Mouse (Mus musculus) spleen, embryonic (tissue): ENCODE results near the gene Gm10563.

Source experiments
- CTCF ChIA-PET: fragments of 350-600 bp; sonication (Branson Sonifier 250); formaldehyde crosslinking; loops from one replicate; lab custom pipeline; 2022; lab: Charles Lee

The Gm10563 gene

GRCm38 (mm10) chr4:155653451-155654182 lies 8.4 kb upstream of the Gm10563 start:
- CTCF ChIA-PET = interaction anchor here (0.6 to 1.0 kb wide), 3 partner anchors 7 to 227 kb away, joined by 3 read pairs; partner anchors contain the start of gene Mib2

DNA sequence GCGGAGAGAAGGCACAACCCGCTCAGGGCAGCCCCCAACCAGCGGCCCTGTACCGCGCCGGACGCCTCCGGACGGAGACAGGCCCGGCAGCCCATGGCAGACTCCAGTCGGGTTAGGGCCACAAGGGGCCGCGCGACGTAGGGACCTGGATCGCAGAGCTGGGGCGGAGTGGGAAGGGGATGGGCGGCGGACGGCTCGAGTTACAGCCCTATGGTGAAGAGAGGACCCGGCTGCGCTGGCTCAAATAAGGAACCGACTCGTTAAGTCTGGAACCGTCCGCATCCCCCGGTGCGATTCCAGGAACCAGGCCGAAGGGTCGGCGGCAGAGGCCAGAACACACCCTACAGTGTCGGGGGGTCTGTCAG lies 7.9 kb upstream of the Gm10563 start, which contains the start of gene Mmp23:
Gene Mmp23, minus strand, starts transcription at position 299 of the 365 bp plus-strand sequence.
- CTCF ChIA-PET = no interaction called here

DNA sequence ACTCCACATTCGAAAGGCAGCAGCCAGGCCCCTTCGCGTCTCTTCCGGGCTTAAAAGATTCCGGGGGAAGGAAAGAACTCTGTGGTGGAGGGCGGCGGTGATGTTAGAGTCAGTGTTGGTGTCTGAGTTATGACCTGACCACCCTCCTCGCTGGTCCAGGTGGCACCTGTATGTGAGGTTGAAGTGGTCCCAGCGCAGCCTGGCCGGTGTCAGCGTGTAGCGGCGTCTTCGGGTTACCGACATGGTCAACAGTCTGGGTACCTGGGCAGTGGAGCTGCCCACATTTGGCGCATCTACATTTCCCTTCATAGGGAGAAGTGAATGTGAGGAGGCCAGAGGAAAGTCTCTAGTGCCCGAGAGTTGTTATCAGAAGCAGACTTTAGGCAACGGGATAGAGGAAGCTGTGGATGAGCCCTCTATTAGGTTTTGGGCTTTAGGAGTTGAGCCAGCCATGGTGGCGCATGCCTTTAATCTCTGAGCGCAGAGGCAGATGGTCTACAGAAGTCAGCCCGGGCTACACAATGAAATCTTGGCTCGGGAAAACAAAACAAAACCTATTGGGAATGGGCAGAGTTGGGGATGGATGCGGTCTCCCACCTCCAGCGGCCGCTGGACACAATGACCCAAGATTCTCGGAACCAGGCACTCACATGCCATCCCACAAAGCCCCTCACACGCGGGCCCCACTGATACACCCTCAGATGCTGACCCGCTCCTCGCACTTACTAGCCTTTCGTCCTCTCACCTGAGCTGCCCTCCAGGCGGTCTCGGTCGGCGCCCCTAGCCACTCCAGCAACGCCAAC lies 7.3 kb upstream of the Gm10563 start:
- CTCF ChIA-PET = no interaction called here

- CTCF ChIA-PET = no interaction called here
Measured at GRCm38 (mm10) chr4:155651553-155652269, 6.5 kb upstream of the Gm10563 start.

DNA sequence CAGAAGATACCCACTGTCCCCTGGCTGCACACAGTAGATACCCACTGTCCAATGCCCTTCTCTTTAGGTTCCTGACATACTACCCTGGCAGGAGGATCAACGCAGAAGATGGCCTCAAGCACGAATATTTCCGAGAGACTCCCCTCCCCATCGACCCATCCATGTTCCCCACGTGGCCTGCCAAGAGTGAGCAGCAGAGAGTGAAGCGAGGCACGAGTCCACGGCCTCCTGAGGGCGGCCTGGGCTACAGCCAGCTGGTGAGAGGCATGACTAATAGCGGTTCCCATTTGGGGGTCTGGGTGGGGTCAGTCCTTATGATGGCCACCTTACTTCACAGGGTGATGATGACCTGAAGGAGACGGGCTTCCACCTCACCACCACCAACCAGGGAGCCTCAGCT lies 4.1 kb upstream of the Gm10563 start:
- CTCF ChIA-PET = interaction anchor here (0.9 kb wide), 1 partner anchor 10 kb away, joined by 3 read pairs; no protein-coding TSS in a partner anchor

GRCm38 (mm10) chr4:155645721-155646120 lies 513 bp upstream of the Gm10563 start:
- CTCF ChIA-PET = interaction anchor here (0.9 kb wide), 1 partner anchor 9 kb away, joined by 3 read pairs; no protein-coding TSS in a partner anchor

DNA sequence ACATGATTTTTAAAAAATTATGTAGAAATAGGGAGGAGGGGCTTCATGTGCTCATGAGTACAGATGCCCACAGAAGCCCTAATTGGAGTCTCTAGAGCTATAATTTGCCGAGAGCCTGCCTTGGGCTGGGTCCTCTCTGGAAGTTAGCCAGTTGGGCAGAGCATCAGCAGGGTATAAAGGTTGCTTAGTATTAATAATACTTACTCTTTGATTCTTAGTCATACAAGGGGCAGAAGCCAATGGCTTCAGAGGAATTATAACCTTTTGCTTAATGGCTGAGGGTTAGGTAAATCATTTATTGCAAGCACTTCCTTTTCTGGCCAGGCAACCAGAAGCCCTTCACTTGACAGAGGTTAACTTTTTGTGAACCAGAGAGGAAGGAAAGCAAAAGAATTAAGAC lies 1.7 kb downstream of the Gm10563 start:
- CTCF ChIA-PET = interaction anchor here (1.0 kb wide), 1 partner anchor 58 kb away, joined by 4 read pairs; no protein-coding TSS in a partner anchor

DNA sequence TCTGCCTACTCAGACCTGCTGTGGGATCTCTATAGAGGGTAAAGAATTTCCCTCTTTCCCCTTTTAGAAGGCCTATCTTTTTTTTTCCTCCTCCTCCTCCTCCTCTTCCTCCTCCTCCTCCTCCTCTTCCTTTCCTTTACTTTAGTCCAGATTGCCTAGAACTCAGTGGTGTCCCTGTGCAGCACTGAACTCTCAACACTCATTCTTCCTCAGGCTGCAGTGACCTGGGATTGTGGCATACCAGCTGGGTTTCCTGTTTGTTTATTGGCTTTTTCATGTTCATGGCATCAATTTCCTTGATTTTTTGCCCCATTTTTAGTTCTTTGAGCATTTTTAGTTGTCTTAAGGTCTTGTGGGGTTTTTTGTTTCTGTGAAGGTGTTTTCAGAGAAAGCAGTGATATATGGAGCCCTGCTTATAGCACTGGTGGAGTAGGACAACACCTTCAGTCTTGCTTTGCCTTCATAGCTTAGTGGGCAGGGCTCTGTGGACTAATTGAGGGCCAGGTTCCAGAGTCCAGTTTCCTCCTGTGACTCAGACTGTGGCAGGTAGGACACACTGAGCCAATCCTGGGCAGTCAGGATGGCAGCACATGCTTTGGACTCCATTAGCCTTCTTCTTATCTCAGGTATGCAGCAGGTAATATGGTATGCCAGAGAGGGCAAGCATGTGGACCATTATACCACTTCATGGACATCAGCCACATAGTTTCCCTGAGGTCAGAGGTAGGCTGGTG lies 9.3 kb downstream of the Gm10563 start:
- CTCF ChIA-PET = no interaction called here

- CTCF ChIA-PET = interaction anchor here (0.6 to 0.7 kb wide), 2 partner anchors 26 kb away, joined by 3 to 5 read pairs; no protein-coding TSS in a partner anchor
Measured at GRCm38 (mm10) chr4:155630267-155630666, 14.9 kb downstream of the Gm10563 start.

DNA sequence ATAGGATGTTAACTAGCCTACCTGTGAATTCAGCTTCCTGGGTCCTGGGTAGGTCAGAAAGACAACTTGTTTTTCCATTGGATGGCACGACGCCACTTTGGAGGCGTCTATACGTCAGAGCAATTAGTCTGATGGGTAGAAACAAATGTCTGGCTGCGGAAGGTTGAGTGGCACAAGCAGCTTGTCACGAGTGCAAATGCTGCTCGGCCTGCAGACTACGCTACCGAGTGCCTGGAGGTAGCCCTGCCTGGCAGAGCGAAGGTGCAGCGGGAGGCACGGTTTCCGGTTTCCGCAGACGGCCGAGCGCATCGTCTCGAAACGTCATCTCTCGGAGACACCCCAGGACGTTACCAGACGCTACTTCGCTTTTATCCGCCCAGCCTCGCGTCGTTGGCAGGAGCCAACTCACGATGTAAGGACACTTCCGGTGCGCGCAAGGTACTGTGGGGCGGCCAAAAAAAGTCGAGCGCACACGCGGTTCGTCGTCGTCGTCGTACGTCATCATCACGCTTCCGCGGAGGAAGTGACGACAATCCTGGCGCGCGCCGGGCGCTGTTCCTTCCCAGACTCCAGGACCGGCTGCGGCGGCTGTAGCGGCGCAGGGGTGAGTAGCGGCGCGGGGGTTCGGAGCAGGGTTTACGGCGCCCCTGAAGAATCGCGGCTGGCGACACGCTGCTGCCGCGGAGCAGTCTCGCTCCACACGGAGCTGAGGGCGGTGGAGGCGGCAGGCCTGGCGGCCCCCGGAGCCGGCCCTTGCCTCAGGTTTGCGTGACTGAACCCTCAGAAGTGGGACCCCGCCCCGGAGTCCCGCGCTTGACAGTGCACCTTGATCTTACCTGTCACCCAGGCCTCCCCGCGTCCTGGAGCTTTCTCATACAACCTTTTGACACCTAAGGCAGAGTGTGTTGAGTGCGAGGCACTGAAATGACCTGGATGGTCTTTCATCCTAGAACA lies 20.6 kb downstream of the Gm10563 start, which contains the start of gene Cdk11b:
Gene Cdk11b, plus strand, starts transcription at position 517 of the 954 bp plus-strand sequence.
- CTCF ChIA-PET = interaction anchor here (0.7 to 1.0 kb wide), 2 partner anchors 17 to 198 kb away, joined by 3 to 5 read pairs; no protein-coding TSS in a partner anchor

- CTCF ChIA-PET = no interaction called here
Measured at GRCm38 (mm10) chr4:155618321-155618720, 26.9 kb downstream of the Gm10563 start.

GRCm38 (mm10) chr4:155613264-155613663 lies 31.9 kb downstream of the Gm10563 start:
- CTCF ChIA-PET = no interaction called here

- CTCF ChIA-PET = no interaction called here
Measured at GRCm38 (mm10) chr4:155611860-155612259, 33.3 kb downstream of the Gm10563 start.

GRCm38 (mm10) chr4:155606825-155607224 lies 38.4 kb downstream of the Gm10563 start:
- CTCF ChIA-PET = interaction anchor here (1.5 kb wide), 1 partner anchor 17 kb away, joined by 5 read pairs; no protein-coding TSS in a partner anchor

DNA sequence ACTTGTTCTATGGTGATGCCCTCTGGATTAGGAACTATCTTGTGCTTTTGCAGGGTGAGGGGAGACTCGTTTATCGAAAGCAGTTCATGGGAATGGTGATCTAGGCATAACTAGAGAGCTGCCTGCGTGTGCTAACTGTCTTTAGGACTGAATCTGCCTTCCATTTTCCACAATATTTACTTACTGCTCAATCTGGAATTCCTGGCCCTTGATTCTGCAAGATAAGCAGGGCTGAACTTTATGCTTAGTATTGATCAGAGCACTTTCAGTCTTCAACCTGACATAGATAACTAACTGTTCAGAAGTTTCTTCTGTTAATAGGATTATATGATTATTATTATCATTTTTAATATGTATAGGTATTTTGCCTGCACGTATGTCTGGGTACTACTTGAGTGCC lies 40.1 kb downstream of the Gm10563 start:
- CTCF ChIA-PET = no interaction called here

DNA sequence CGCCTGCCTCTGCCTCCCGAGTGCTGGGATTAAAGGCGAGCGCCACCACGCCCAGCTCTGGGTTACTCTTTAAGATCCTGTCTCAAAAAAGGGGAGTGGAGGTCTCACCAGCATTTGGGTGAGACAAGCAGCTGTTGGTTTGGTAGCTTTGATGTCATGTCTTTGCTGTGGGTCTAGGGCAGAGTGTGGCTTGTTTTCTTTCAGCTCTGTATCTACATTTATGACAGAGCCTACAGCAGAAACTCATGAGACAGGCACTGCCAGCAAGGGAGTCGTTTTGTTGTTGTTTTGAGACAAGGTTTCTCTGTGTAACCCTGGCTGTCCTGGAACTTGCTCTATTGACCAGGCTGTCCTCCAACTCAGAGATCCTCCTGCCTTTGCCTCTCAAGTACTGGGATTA lies 41.4 kb downstream of the Gm10563 start:
- CTCF ChIA-PET = interaction anchor here (0.6 to 1.0 kb wide), 3 partner anchors 27 to 155 kb away, joined by 3 to 5 read pairs (median 4); no protein-coding TSS in a partner anchor

DNA sequence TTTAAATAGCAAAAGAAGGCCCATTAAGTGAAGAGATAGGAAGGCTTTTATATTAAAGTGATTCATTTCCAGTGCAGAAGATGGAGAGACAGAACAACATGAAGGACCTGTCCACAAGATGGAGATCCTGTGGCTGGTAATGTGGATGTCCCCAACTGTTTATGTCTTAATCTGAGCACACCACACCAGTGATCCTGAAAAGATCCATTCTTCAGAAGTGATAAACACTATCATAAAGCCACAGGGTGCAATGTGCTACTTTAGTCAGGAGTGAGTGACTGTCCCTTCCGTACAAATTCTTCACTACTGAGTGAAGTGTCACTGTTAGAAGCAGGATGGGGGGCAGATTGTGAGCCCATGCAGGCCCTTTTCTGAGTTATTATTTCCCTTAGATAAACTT lies 42.5 kb downstream of the Gm10563 start:
- CTCF ChIA-PET = no interaction called here

GRCm38 (mm10) chr4:155601997-155602456 lies 43.2 kb downstream of the Gm10563 start:
- CTCF ChIA-PET = interaction anchor here (0.6 kb wide), 1 partner anchor 67 kb away, joined by 3 read pairs; the partner anchor contains the start of gene Mib2
